Mouse (Mus musculus) liver, adult 2 months (tissue): ENCODE data around the gene Prdm16.

Experiments
- CTCF ChIP-seq: fragments of 200-500 bp; IDR thresholded peaks from 2 replicates; pipeline ENCODE4 v1.5.1; 2011; ENCODE audit warnings: low read depth, low read length, control low read depth
- POLR2A ChIP-seq: fragments of 200-500 bp; IDR thresholded peaks from 2 replicates; pipeline ENCODE4 v1.6.1; 2011; ENCODE audit warnings: low read length, control low read depth; ENCODE audit not compliant: insufficient read depth; ENCODE audit errors: extremely low read depth

DNA sequence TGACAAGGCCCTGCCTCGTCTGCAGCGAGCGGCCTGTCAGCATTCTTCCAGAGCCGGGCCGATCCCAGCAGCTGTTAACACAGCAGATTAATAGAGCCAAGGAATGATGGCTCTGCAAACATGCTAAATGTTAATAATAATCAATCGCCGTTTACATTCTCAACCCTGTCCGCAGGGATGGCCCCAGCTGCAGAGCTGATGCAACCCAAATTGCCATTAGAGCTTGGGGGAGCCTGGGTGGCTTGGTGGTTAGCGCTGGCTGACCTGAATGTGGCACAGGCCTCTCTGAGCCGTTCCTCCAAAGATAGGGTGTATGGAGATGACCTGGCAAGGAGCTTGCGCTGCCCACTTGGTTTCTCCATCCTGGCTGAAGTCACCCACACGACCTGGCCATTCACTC, 97.0 kb downstream of the Prdm16 start:
- no peak for TF ChIP-seq CTCF
- TF ChIP-seq POLR2A: no peak
